Mouse (Mus musculus) cerebellum, postnatal 10 days (tissue): Measurements from ENCODE around the gene Hoxc4.
A peak's percentile ranks its signal among the peaks of the same experiment; 100 is the strongest.

Experiments
- DNase-seq, 2 experiments: peaks; one replicate each; pipeline ENCODE4 v3.0.0; 2021; ENCODE audit warnings: mixed read lengths in 2 of 2

Hoxc4 gene

GRCm38 (mm10) chr15:103042209-103042608 is 23.5 kb downstream of the Hoxc4 start:
- no peak for DNase-seq

- no peak for DNase-seq
These were observed 32.9 kb downstream of the Hoxc4 start for GRCm38 (mm10) chr15:103051670-103052069.

- no peak for DNase-seq
These were observed 34.5 kb downstream of the Hoxc4 start for GRCm38 (mm10) chr15:103053210-103053609.

GRCm38 (mm10) chr15:103056396-103056795 is 37.7 kb downstream of the Hoxc4 start:
- peak in 1 of 2 experiments; percentile 6 for DNase-seq

GRCm38 (mm10) chr15:103058715-103059114 is 40.0 kb downstream of the Hoxc4 start:
- peak in 1 of 2 experiments; percentile 7 for DNase-seq

GRCm38 (mm10) chr15:103059393-103059992 is 40.8 kb downstream of the Hoxc4 start:
- peak; percentile 12 to 26 for DNase-seq

GRCm38 (mm10) chr15:103060021-103060340 is 41.2 kb downstream of the Hoxc4 start:
- DNase-seq: peak in 1 of 2 experiments; percentile 26

- DNase-seq: peak; percentile 17 to 22
These were observed 41.8 kb downstream of the Hoxc4 start for GRCm38 (mm10) chr15:103060341-103061130.

GRCm38 (mm10) chr15:103061131-103061825 is 42.5 kb downstream of the Hoxc4 start:
- DNase-seq: peak in 1 of 2 experiments; percentile 11

GRCm38 (mm10) chr15:103061988-103062387 is 43.3 kb downstream of the Hoxc4 start:
- DNase-seq: no peak

- DNase-seq: no peak
These were observed 46.9 kb downstream of the Hoxc4 start for GRCm38 (mm10) chr15:103065642-103066041.

GRCm38 (mm10) chr15:103067701-103068100 is 49.0 kb downstream of the Hoxc4 start:
- no peak for DNase-seq

- DNase-seq: peak in 1 of 2 experiments; percentile 26
These were observed 50.4 kb downstream of the Hoxc4 start for GRCm38 (mm10) chr15:103069173-103069572.

- DNase-seq: peak in 1 of 2 experiments; percentile 14
These were observed 52.5 kb downstream of the Hoxc4 start for GRCm38 (mm10) chr15:103071266-103071665.

GRCm38 (mm10) chr15:103074663-103075415 is 56.1 kb downstream of the Hoxc4 start:
- no peak for DNase-seq

- DNase-seq: no peak
These were observed 58.9 kb downstream of the Hoxc4 start for GRCm38 (mm10) chr15:103077673-103078072.

GRCm38 (mm10) chr15:103082622-103083021 is 63.9 kb downstream of the Hoxc4 start:
- DNase-seq: no peak

- DNase-seq: no peak
These were observed 64.9 kb downstream of the Hoxc4 start for GRCm38 (mm10) chr15:103083598-103083997.

- no peak for DNase-seq
These were observed 66.2 kb downstream of the Hoxc4 start for GRCm38 (mm10) chr15:103084944-103085343.

GRCm38 (mm10) chr15:103085831-103086671 is 67.3 kb downstream of the Hoxc4 start:
- peak; percentile 74 to 84 for DNase-seq
